Mouse (Mus musculus) T-helper 17 cell (primary cell): Measurements from ENCODE around the gene Olfr1135.

Source experiments
- in situ Hi-C, 2 experiments: fragments of 300-600 bp; cut with MboI, MseI; formaldehyde crosslinking; loops; 1 replicate in 1 of 2; 2 replicates in 1 of 2; pipeline ENCODE4 v1.15.1; 2025; ENCODE audit warnings: high pct_unique_total_duplicates in 2 of 2

Gene Olfr1135

GRCm38 (mm10) chr2:87673564-87673963 is at the start of gene Olfr1135:
TSS of gene Olfr1135 (minus strand) at chr2:87673664.
- in situ Hi-C loops = no loop called here

DNA sequence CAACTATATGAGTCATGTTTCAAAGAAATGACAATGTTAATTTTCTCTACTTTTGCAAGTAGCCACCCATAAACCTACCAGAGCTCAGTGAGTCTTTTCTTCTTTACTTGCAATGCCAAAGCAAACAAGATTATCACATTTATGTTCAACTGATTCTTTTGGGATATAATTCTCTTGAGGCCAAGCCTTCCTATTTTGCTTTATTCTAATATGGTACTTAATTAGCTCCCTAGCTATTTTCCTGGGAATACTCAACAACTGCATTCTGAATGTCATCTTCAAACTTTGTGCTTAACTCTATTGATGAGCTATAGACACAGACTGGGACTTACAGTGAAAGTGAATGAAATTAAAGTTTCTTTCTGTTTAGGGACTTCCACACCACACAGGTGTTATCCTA is 39.6 kb upstream of the Olfr1135 start, which contains the start of gene Olfr1137:
Gene Olfr1137 (minus strand): TSS at position 101 of the 400 bp plus-strand sequence.
- in situ Hi-C loops = no loop called here

DNA sequence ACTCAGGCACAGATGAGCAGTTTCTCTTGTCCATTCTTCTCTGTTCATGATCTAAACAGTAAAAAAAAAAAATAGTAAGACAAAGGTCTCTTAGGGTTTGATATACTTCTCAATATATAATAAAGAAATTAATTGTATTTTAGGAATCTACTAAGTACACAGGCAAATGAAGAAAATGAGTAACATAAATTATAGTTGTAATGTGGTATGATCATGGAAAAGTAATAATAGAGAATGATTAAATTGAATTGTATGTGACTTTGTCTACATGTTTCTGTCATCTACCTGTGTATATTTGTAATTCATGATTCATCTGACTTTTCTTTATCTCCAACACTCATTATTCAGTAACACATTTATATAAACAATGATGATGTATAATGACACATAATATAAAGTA is 20.4 kb upstream of the Olfr1135 start, which contains the start of gene Olfr1136:
Gene Olfr1136 (minus strand): TSS at position 101 of the 400 bp plus-strand sequence.
- in situ Hi-C loops = no loop called here

DNA sequence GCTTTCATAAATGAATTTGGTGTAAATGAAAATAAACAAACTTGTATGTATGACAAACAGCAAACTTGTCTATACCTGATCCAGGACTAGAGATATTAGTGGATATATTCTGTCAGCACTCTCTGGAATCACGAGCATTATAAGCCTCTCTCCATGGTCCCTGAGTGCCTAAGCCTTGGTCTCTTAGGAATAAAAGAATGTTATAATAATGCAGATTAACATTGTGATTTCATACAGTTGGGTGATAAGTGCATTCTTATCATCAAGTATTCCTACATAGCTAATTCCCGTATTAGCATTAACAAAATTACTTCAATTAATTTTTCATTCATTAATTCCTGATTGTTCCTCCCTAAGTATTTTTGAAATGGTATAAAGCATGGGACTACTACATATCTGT is 15.1 kb downstream of the Olfr1135 start, which contains the start of gene Olfr1134:
Gene Olfr1134 (minus strand): TSS at position 101 of the 400 bp plus-strand sequence.
- in situ Hi-C loops = no loop called here

- in situ Hi-C loops = loop anchor here in 1 of 2 experiments (10.0 kb wide), 1 partner anchor 532 kb away; the partner anchor contains the start of gene Olfr259
Measured at GRCm38 (mm10) chr2:87647274-87647673, 26.2 kb downstream of the Olfr1135 start, which contains the start of gene Olfr1133. TSS of gene Olfr1133 (minus strand) at chr2:87647374.

- in situ Hi-C loops = loop anchor here in 1 of 2 experiments (10.0 kb wide), 1 partner anchor 528 kb away; the partner anchor contains the start of gene Olfr259
Measured at GRCm38 (mm10) chr2:87642441-87642840, 31.0 kb downstream of the Olfr1135 start.

DNA sequence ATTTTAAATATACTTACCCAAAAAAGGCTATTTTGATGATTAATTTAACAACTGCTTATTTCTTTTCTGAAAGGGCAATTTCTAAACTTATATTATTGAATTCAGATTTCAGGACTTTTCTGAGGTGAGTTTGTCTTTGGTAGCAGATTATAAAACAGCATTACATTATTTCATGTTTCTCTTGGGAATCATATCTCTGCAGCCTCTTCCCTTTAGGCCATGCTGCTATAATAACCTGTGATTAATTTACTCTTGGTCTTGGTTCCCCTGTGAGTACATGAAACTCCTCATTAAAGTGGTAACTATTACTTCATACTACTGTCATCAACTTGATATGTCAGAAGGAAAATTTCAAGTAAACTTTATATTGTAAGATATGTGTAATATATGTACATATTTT is 36.0 kb downstream of the Olfr1135 start, which contains the start of gene Olfr1132:
Gene Olfr1132 (minus strand): TSS at position 101 of the 400 bp plus-strand sequence.
- in situ Hi-C loops = no loop called here

DNA sequence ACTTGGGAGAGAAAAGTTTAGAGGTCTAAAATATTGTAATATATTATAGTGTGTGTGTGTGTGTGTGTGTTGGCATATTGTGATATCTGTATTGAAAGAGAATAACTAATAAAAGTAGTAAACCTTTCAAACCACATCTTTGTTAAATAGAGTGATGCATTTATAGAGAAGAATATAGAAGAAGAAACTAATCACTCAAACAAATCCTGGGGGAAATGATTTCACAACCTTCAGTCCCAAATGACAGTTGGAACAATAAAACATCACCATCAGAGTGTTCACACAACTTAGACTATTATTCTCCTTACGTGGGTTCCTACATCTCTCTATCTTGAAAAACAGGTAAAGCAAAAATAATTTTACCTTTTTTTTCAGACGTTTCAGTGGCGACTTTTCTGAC is 46.7 kb downstream of the Olfr1135 start, which contains the start of gene Olfr1131:
Gene Olfr1131 (plus strand): TSS at position 301 of the 400 bp plus-strand sequence.
- in situ Hi-C loops = no loop called here
